Mouse (Mus musculus): ENCODE measurements at regions not wholly inside any gene's neighbourhood (a gene's known extent, or its start where the extent isn't known, plus 50 kb on each side); places are given as distances from the start of the nearest gene placed in this dataset.

- POLR2A ChIA-PET: no interaction called here
- CTCF ChIA-PET: no interaction called here
Observed at GRCm38 (mm10) chr6:103999186-103999585, 488.8 kb downstream of the Chl1 start.

- CTCF ChIA-PET: interaction anchor here in 2 of 4 experiments (0.6 to 0.8 kb wide), 3 partner anchors 1062 to 1716 kb away, joined by 3 to 6 read pairs (median 4); no protein-coding TSS in a partner anchor
- POLR2A ChIA-PET: no interaction called here
Observed at GRCm38 (mm10) chr6:104028439-104029091, 464.0 kb upstream of the Cntn6 start.

DNA sequence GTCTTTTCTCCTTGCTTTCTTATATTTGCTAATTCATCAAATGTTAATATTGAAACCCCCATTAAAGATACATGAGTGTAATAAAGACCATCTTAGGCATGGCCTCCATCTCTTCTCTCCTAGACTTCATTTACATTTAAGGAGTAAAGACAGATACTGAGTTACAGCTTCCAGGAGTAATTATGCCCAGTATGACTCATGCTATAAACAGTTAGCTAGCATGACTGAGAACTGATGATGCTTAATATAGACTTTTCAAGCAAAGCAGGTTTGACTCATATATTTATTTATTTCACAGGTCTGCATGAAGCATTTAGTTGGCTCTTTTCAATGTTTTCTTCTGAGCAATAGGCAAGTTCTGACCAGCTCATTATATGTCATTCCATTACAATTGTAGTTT, 453.7 kb upstream of the Cntn6 start:
- ChIA-PET POLR2A (no interaction called here), CTCF (no interaction called here)

DNA sequence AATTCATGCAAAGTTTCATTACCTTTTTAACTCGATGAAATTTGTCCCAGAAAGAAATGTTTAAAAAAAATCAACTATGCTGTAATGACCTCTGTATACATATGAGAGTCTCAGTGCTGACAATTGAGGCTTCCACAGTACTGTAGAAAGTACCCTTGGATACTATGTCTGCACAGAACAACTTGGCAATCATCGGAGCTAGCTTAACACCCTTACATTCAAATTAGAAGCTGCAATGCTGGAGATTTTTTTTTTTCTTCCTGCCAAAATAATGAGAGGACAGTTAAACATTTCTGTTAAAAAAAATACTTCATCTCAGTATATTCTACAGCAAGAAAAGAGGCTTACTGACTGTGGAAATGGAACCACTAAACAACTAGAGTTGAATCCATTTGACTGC, 452.1 kb upstream of the Cntn6 start:
- ChIA-PET CTCF (no interaction called here), POLR2A (no interaction called here)

DNA sequence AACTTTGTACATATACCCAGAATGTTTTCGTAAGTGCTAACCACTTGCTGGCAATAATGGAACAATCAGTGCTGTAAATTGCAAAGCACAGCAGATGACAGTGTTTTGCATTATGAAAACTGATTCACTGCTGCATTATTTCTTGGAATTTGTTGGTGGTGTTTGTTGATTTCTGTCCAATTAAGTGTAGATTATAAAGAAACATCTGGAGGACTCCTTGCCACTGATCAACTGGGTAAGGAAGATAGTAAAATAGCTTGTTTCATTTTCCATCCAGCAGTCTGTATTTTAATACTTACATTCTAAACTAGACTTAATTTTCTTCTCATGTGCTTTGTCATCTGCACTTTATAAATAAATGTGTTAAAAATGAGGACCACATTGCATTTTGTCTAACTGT, 436.6 kb upstream of the Cntn6 start:
- ChIA-PET CTCF (no interaction called here), POLR2A (no interaction called here)

GRCm38 (mm10) chr6:104061692-104062263, 430.8 kb upstream of the Cntn6 start:
- ChIA-PET POLR2A (no interaction called here), CTCF (no interaction called here)

DNA sequence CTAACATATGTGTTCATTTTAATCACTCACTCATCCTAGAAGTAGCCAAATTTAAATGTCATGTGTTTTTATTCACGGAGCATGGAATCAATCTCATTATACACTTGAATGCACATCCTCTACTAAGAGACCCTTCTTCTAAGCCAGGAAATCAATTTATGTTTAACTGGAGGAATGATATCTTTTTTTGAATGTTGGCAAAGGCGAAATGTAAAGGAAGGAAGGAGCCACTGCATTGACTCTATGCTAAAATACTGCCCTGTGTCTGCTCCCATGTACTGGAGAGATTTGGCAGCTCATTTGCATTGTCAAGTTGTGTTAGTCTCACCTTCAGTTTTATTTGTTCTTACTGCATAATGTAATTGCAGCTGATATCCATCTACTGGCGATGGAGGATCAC, 412.0 kb upstream of the Cntn6 start:
- CTCF ChIA-PET: no interaction called here
- POLR2A ChIA-PET: no interaction called here

- POLR2A ChIA-PET: no interaction called here
- CTCF ChIA-PET: no interaction called here
Observed at GRCm38 (mm10) chr6:104082242-104082641, 410.3 kb upstream of the Cntn6 start.

GRCm38 (mm10) chr6:104108386-104108785, 384.2 kb upstream of the Cntn6 start:
- ChIA-PET POLR2A (no interaction called here), CTCF (interaction anchor here in 1 of 4 experiments (0.5 kb wide), 1 partner anchor 29 kb away, joined by 5 read pairs; no protein-coding TSS in a partner anchor)
